Mouse (Mus musculus): ENCODE results near the gene Ankrd44.

Ankrd44 gene

GRCm38 (mm10) chr1:54640184-54640795, 285.9 kb downstream of the Ankrd44 start:
- no peak for DNase-seq (ENCODE audit: low read depth, low spot score)

GRCm38 (mm10) chr1:54639506-54640078, 286.6 kb downstream of the Ankrd44 start:
- DNase-seq (ENCODE audit: low read depth, low spot score): no peak

- no peak for DNase-seq (ENCODE audit: low read depth, low spot score)
Measured at GRCm38 (mm10) chr1:54639076-54639475, 287.1 kb downstream of the Ankrd44 start.

GRCm38 (mm10) chr1:54637340-54637739, 288.8 kb downstream of the Ankrd44 start:
- no peak for DNase-seq (ENCODE audit: low read depth, low spot score)

GRCm38 (mm10) chr1:54629106-54629505, 297.1 kb downstream of the Ankrd44 start:
- no peak for DNase-seq (ENCODE audit: low read depth, low spot score)

GRCm38 (mm10) chr1:54614963-54615362, 311.2 kb downstream of the Ankrd44 start:
- DNase-seq (ENCODE audit: low read depth, low spot score): no peak

GRCm38 (mm10) chr1:54612344-54612743, 313.8 kb downstream of the Ankrd44 start:
- no peak for DNase-seq (ENCODE audit: low read depth, low spot score)

GRCm38 (mm10) chr1:54611891-54612290, 314.3 kb downstream of the Ankrd44 start:
- DNase-seq (ENCODE audit: low read depth, low spot score): no peak

- no peak for DNase-seq (ENCODE audit: low read depth, low spot score)
Measured at GRCm38 (mm10) chr1:54606936-54607335, 319.3 kb downstream of the Ankrd44 start.

GRCm38 (mm10) chr1:54601692-54602091, 324.5 kb downstream of the Ankrd44 start:
- DNase-seq (ENCODE audit: low read depth, low spot score): no peak

GRCm38 (mm10) chr1:54600275-54600674, 325.9 kb downstream of the Ankrd44 start:
- no peak for DNase-seq (ENCODE audit: low read depth, low spot score)

GRCm38 (mm10) chr1:54597594-54598217, 328.5 kb downstream of the Ankrd44 start:
- DNase-seq (ENCODE audit: low read depth, low spot score): no peak

GRCm38 (mm10) chr1:54596151-54596550, 330.0 kb downstream of the Ankrd44 start:
- DNase-seq (ENCODE audit: low read depth, low spot score): no peak
